Mouse (Mus musculus) kidney, postnatal 36 days (tissue): Measurements from ENCODE around the gene AI413582.

Experiments
- DNase-seq, 2 experiments: peaks; one replicate each; pipeline ENCODE4 v3.0.0; 2021 to 2022; ENCODE audit warnings: mixed read lengths in 2 of 2

Gene AI413582

GRCm38 (mm10) chr17:27554062-27554960 lies 11.2 kb downstream of the AI413582 start:
- peak in 1 of 2 experiments; percentile 41 for DNase-seq

GRCm38 (mm10) chr17:27552215-27553201 lies 13.0 kb downstream of the AI413582 start:
- DNase-seq, result no peak

GRCm38 (mm10) chr17:27551393-27551940 lies 14.1 kb downstream of the AI413582 start:
- DNase-seq, result no peak

GRCm38 (mm10) chr17:27549234-27549633 lies 16.3 kb downstream of the AI413582 start:
- no peak for DNase-seq

GRCm38 (mm10) chr17:27547253-27547868 lies 18.2 kb downstream of the AI413582 start:
- peak; percentile 52 to 63 for DNase-seq

- no peak for DNase-seq
Measured at GRCm38 (mm10) chr17:27546574-27547085, 18.9 kb downstream of the AI413582 start.

GRCm38 (mm10) chr17:27545991-27546390 lies 19.6 kb downstream of the AI413582 start:
- DNase-seq, result no peak

GRCm38 (mm10) chr17:27544551-27544950 lies 21.0 kb downstream of the AI413582 start:
- DNase-seq, result no peak

GRCm38 (mm10) chr17:27541984-27542383 lies 23.6 kb downstream of the AI413582 start:
- DNase-seq, result no peak

GRCm38 (mm10) chr17:27541261-27541660 lies 24.3 kb downstream of the AI413582 start:
- no peak for DNase-seq

GRCm38 (mm10) chr17:27534718-27535117 lies 30.8 kb downstream of the AI413582 start:
- DNase-seq, result peak; percentile 82 to 93

GRCm38 (mm10) chr17:27533354-27533753 lies 32.2 kb downstream of the AI413582 start:
- DNase-seq, result no peak

- no peak for DNase-seq
Measured at GRCm38 (mm10) chr17:27532095-27532494, 33.5 kb downstream of the AI413582 start.

GRCm38 (mm10) chr17:27528767-27529166 lies 36.8 kb downstream of the AI413582 start:
- DNase-seq, result no peak

- DNase-seq, result no peak
Measured at GRCm38 (mm10) chr17:27528030-27528429, 37.5 kb downstream of the AI413582 start.

GRCm38 (mm10) chr17:27527188-27527587 lies 38.4 kb downstream of the AI413582 start:
- no peak for DNase-seq

GRCm38 (mm10) chr17:27523121-27523520 lies 42.4 kb downstream of the AI413582 start:
- no peak for DNase-seq

GRCm38 (mm10) chr17:27521303-27521702 lies 44.3 kb downstream of the AI413582 start, which contains the start of gene Grm4:
Grm4 (minus strand) TSS chr17:27521403.
- DNase-seq, result no peak

GRCm38 (mm10) chr17:27520557-27520956 lies 45.0 kb downstream of the AI413582 start:
- peak in 1 of 2 experiments; percentile 75 for DNase-seq

GRCm38 (mm10) chr17:27518700-27519595 lies 46.6 kb downstream of the AI413582 start:
- DNase-seq, result no peak

GRCm38 (mm10) chr17:27518296-27518695 lies 47.3 kb downstream of the AI413582 start:
- no peak for DNase-seq
